Mouse (Mus musculus) right cerebral cortex, postnatal 36 days (tissue): Measurements from ENCODE around the gene Gm826.

Experiments used
- DNase-seq, 2 experiments: peaks; one replicate each; pipeline ENCODE4 v3.0.0; 2022; ENCODE audit warnings: low spot score in 2 of 2, mixed read lengths in 1 of 2

Gene Gm826

GRCm38 (mm10) chr2:160334111-160334661 lies at the start of gene Gm826:
Gene Gm826, minus strand, starts transcription at chr2:160334162.
- no peak for DNase-seq

DNA sequence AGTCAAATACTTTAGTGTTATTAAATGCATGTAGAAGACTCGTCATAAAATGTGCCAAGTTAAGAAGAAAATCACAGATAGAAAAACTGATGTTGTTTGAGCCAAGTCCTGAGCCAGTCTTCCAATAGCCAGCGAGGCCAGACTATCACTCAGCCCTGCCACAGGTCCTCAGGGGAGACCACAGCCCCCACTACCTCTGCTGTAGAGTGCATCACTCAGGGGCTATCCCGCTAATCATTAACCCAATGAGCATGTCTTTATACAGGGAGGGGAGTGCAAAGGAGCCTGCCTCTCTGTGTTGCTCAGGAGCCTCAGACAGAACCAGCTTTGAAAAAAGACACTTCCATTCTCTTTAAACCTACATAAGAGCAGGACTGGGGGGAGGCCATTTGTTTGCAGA lies 49.5 kb upstream of the Gm826 start:
- no peak for DNase-seq

- DNase-seq, result no peak
Measured at GRCm38 (mm10) chr2:160378271-160378670, 44.3 kb upstream of the Gm826 start.

DNA sequence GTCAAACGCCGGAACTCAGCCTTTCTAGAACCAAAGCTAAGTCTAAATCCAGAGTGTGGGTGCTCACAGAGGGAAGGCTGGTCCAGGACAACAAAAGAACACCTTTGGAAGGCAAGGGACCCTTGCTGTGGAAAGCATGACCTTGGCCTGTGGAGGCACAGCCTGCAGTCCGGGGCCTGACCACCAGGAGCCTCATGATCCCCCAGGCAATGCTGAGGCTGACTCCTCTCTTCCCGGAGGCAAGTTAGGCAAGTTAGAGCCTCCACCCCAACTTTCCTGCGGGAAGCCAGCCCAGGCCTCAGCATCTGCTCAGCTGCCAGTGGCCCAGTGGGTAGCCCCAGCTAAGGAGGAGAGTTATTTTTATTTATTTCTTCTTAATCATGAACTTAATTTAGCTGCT lies 42.3 kb upstream of the Gm826 start:
- DNase-seq, result no peak

GRCm38 (mm10) chr2:160369653-160370420 lies 35.9 kb upstream of the Gm826 start:
- no peak for DNase-seq

- no peak for DNase-seq
Measured at GRCm38 (mm10) chr2:160368422-160369357, 34.7 kb upstream of the Gm826 start.

DNA sequence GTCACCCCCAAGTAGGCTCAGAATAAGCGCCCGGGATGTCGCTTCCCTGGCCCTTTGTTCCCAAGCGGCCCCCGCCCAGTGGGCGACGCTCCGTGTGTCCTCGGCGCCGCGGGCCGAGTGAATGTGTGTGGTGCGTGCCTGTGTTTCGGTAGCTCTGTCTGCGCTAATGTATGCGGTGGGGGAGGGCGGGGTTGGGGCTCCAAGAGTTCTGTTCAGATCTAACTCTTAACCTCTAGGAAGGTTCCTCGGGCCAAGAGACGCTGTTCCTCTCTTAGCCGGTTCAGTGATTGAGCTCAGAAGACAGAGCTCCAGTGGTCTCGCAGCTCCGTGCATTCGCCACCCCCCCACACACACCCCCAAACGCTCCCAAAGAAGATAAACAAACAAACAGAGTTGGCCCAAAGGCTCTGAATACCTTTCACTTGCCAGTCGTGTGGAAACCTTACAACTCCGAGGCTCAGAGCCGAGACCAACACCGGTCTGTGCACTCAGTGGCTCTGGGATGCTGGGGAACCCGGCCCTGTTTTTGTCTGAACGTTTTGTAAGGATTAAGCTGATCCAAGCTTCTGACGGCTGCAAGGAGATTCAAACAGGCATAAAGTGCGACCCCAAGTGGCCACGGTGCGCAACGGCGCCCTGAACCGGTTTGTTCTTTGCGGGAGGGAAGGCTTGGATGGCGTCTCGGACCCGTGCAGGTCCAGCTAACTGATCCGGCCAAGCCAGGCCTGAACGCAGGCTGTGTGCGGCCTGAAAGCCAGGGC lies 33.7 kb upstream of the Gm826 start:
- DNase-seq, result peak; percentile 90

- DNase-seq, result peak; percentile 82 to 89
Measured at GRCm38 (mm10) chr2:160366980-160367338, 33.0 kb upstream of the Gm826 start, which contains the start of gene Mafb. Gene Mafb, minus strand, starts transcription at chr2:160367065.

DNA sequence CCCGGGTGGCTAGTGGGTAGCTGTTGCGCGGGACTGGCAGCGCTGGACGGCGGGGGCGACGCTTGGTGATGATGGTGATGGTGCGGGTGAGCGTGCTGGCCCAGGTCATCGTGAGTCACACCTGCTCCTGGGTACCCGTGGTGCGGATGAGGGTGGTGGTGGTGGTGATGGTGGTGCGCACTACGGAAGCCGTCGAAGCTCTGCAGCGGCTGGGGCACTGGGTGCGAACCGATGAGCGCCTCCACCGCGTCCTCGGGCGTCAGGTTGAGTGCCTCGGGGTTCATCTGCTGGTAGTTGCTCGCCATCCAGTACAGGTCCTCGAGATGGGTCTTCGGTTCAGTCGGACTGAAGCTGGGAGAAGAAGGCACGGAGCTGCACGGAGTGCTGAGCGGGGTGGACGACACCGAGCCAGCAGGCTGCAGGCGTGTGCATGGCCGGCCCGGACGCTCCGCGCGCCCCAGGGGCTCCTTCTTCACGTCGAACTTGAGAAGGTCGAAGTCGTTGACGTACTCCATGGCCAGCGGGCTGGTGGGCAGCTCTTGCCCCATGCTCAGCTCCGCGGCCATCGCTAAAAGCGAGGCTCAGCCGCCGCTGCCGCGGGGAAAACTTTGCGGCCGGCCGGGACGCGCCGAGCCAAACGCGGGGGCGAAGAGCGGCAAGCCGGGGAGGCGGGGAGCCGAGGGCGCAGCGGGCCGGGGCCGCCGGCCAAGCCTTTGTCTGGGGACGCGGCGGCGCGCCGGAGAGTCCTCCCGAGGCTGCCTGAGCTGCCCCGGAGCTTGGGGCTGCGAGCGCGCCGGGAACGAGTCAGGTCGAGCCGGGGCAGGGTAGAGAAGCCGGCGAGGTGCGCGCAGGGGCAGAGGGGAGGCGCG lies 32.4 kb upstream of the Gm826 start:
- DNase-seq, result no peak

- DNase-seq, result no peak
Measured at GRCm38 (mm10) chr2:160365107-160365911, 31.3 kb upstream of the Gm826 start.

DNA sequence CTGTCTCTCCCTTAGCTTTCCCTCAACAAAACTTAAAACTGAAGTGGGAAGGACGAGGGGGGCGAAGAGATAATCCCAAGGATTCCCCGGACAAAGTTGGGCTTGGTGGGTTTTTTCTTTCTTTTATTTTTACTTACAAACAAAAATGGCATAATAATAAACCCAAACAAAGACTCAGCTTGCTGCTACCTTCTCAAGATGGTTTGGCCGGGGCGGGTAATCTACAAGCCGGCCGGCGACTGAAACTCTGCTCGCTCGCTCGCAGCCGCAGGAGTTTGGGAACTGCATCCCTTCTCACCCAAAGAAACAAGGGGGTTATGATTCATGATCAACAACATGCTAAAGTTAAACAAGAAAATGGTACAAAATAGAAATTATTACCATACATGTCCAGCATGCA lies 30.7 kb upstream of the Gm826 start:
- no peak for DNase-seq

GRCm38 (mm10) chr2:160364128-160364650 lies 30.2 kb upstream of the Gm826 start:
- no peak for DNase-seq

DNA sequence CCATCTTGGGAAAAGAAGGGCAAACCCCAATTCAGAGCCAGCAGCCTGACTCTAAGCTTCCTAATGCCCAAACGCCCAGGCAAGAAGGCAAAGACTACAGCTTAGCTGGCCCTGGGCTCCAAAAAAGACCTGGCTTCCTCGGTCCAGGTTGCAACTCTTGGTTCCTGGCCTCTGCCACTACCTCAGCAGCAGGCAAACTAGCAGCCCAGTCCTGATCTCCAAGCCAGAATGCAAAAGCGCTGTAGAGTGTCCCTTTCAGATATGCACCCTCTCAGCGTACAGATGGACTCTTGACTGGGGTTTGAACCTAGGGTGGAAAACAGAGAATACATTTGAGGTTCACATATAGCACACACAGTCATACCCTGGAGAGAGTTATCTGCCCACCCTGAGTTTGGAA lies 29.2 kb upstream of the Gm826 start:
- DNase-seq, result no peak

DNA sequence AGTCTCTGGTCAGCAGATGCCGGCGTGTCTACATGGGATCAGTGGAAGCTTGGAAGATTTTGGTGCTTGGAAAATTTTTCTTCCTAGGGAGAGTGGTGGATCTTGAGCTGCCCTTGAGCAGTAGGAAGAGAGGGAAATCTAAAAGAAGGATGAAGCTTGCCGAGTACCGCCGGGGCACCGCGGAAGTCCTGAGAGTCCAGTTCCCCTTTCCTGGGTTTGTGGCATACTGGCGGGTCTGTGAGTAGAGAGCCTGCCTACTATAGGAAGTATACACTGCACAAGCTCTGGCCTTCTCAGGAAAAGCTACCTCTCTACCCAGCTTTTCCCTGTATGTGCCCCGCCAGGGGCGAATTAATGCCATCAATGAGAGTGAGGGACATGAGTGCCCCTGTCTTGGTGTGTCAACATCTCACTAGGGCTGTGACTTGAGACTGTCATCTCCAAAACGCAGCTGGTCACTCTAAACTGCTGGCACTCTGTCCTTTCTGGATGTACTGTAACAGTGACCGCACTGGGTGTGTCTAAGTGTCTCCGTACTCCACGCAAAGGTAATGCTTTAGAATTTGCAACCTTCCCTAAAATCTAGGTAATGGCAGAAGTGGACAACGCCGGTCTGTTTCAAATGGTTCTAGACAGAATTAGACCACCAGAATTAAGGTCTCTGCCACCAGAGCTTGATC lies 27.6 kb upstream of the Gm826 start:
- no peak for DNase-seq

GRCm38 (mm10) chr2:160360234-160360874 lies 26.4 kb upstream of the Gm826 start:
- DNase-seq, result no peak

GRCm38 (mm10) chr2:160358896-160359295 lies 24.9 kb upstream of the Gm826 start:
- no peak for DNase-seq

DNA sequence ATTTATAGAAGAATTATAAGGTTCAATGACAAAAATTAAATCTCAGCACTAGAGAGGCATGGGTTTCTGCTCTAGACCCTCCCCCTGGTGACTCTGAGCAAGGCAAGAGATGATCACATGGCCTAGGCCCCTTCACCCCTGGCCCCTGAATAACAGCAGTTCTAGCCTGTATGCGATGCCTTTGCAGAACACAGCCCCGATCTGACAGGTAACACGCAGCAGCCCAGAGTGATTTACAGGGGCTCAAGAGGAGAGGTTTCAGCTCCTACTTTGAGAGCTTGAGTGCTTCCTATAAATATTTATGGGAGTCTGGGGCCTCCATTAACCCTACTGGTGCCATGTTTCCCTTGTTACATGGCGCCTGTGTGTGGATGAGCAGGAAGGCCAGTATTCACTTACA lies 23.5 kb upstream of the Gm826 start:
- DNase-seq, result no peak

DNA sequence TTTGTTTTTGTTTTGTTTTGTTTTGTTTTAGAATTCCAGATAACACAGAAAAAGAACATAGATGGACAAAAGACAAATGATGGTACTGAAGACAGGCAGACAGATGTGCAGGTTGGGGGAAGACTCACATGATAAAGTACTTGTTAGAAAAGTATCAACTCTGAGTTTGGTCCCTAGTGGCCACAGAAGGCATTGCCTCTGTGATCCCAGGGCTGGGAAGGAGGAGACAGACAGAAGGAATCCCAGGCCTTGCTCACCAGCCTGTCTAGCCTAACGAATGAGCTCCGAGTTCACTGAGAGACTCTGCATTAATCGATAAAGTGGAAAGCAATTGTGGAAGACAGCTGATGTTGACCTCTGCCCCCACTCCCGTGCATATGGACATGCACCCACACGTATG lies 22.2 kb upstream of the Gm826 start:
- DNase-seq, result no peak

GRCm38 (mm10) chr2:160354319-160354718 lies 20.4 kb upstream of the Gm826 start:
- no peak for DNase-seq
